9 mouse cellular contexts compared by ENCODE assay signal in the genomic region with DNA sequence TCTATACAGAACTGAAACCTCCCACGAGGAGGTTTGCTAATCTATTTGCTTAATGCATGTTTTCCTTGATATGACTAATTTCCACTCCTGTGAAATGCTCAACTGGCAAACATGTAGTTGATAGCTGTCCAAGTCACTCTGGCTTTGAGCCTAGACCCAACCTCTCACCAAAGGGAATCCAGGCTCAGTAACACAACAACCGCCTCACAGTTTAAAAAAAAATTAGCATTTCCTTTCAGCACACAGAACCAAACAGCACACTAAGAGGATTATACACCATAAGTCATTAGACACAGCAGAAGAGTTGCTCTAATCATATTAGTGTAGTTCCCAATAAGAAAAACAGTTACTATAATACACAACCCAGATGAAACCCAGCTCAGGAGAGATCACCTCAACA. TPM values are rescaled to one million over a fixed set of nuclear protein-coding genes. Genes with fewer than 3 reads are reported as not detected.
DNase-seq lines count a peak whose midpoint lies in the region; ATAC-seq lines count a peak whose summit lies in the region.
"Had no signal": no experiment of that assay in that cellular context is flagged by ENCODE, and none has a peak within 500 bp of the region (broad histone marks: within the 10 kb centered on the region; RNA-seq: fewer than 3 reads in every experiment).

No protein-coding gene starts in this region.

- no peak overlapping the region for H3K27ac ChIP-seq in midbrain, embryonic 13.5 days
- H3K27ac ChIP-seq in midbrain, embryonic 11.5 days (ENCODE audit: low read depth, low read length) = no peak overlapping the region

- H3K4me2 ChIP-seq in midbrain, embryonic 13.5 days (replicated peaks) = no peak overlapping the region
- no peak overlapping the region for H3K4me2 ChIP-seq in midbrain, embryonic 11.5 days

- H3K36me3 ChIP-seq in midbrain, embryonic 13.5 days = no peaks in the 10 kb centered on the region
- H3K36me3 ChIP-seq in midbrain, embryonic 11.5 days (ENCODE audit: control insufficient read depth, insufficient read depth, low read length) = no peaks in the 10 kb centered on the region

- H3K4me1 ChIP-seq in midbrain, embryonic 13.5 days (replicated peaks) = 0 out of 2 replicates have a peak, but pooled peaks cover 5% of the 10 kb centered on the region
- H3K4me1 ChIP-seq in midbrain, embryonic 11.5 days (ENCODE audit: control insufficient read depth, insufficient read depth, low read length) = peaks cover 2% of the 10 kb centered on the region; the same call in 1 of the 2 replicates

- ATAC-seq in midbrain, embryonic 13.5 days = peak; percentile 73
- no peak for ATAC-seq in midbrain, embryonic 11.5 days (ENCODE audit: low FRiP score)
- ATAC-seq in activated CD4-positive, CD25-positive, alpha-beta regulatory T cell, adult 4 months = no peak

- peak; percentile 13 to 16 for DNase-seq in frontal cortex, postnatal 36 days (ENCODE audit: low spot score in 2 of 2)
- DNase-seq in frontal cortex, postnatal 14 days (ENCODE audit: low spot score in 2 of 2) = no peak
- DNase-seq in midbrain, embryonic 11.5 days (ENCODE audit: low spot score, missing footprints) = no peak
- peak; percentile 52 to 68 for DNase-seq in layer of hippocampus, postnatal 10 days (ENCODE audit: low spot score in 2 of 2)
- no peak for DNase-seq in ovary, postnatal 36 days (ENCODE audit: low spot score)
- no peak for DNase-seq in B cell, adult 2 months

- no peak overlapping the region for H3K4me3 ChIP-seq in midbrain, embryonic 13.5 days (replicated peaks)
- no peak overlapping the region for H3K4me3 ChIP-seq in midbrain, embryonic 11.5 days (ENCODE audit: low read depth, low read length)

- no peaks in the 10 kb centered on the region; the same call in none of the 2 replicates for H3K27me3 ChIP-seq in midbrain, embryonic 13.5 days
- H3K27me3 ChIP-seq in midbrain, embryonic 11.5 days (ENCODE audit: control insufficient read depth, insufficient read depth, low read length) = no peaks in the 10 kb centered on the region

- no peaks in the 10 kb centered on the region for H3K9me3 ChIP-seq in midbrain, embryonic 13.5 days
- H3K9me3 ChIP-seq in midbrain, embryonic 11.5 days (ENCODE audit: control insufficient read depth, low read length) = no peaks in the 10 kb centered on the region

- H3K9ac ChIP-seq in midbrain, embryonic 13.5 days (replicated peaks) = no peak overlapping the region
- H3K9ac ChIP-seq in midbrain, embryonic 11.5 days (ENCODE audit: low read length) = no peak overlapping the region

- 28% methylated on average over 2 of the region's 2 CpGs for WGBS in midbrain, embryonic 13.5 days
- WGBS in midbrain, embryonic 11.5 days = 46% methylated on average over 2 of the region's 2 CpGs

RNA-seq across cellular contexts. Expression of a gene that starts 33.2 kb away (rescaled TPM):
- 0.27 TPM in 1 of 2 replicates, not detected in the other for polyA plus RNA-seq in midbrain, embryonic 13.5 days (2015; fragmentation: Nextera tagmentation; extraction: Ambion mirVana)
- polyA plus RNA-seq in midbrain, embryonic 11.5 days (2014; fragmentation: Nextera tagmentation; extraction: Ambion mirVana) = 0.15 and 0.26 TPM in 2 replicates
- total RNA-seq in layer of hippocampus, postnatal 10 days (2021) = 1 to 10 TPM; 3.5 to 5.2 TPM
- not detected for polyA plus RNA-seq in activated CD4-positive, CD25-positive, alpha-beta regulatory T cell, adult 4 months (2017; shearing (Covaris generic))
- total RNA-seq: neutrophil, adult 5-6 weeks had no signal

Comparison
In these comparisons a context has a peak if more than half of its experiments do, and no peak if none do; other contexts are left out.
1. DNase-seq: peak in frontal cortex, postnatal 36 days (2 of 2) and layer of hippocampus, postnatal 10 days (2 of 2); none in frontal cortex, postnatal 14 days (0 of 2), midbrain, embryonic 11.5 days (single experiment), ovary, postnatal 36 days (single experiment) and B cell, adult 2 months (0 of 2).